Mouse (Mus musculus) spleen, adult 2 months (tissue): ENCODE data around the gene Mlxipl.

Experiments used
- CTCF ChIP-seq: fragments of 200-500 bp; IDR thresholded peaks from 2 replicates; pipeline ENCODE4 v1.5.1; 2011; ENCODE audit warnings: mild to moderate bottlenecking, inconsistent platforms; ENCODE audit not compliant: insufficient read depth, insufficient read length, insufficient replicate concordance; ENCODE audit errors: extremely low read depth
- POLR2A ChIP-seq: fragments of 200-500 bp; IDR thresholded peaks from 2 replicates; pipeline ENCODE4 v1.6.1; 2011; ENCODE audit warnings: low read depth, low read length, inconsistent platforms

DNA sequence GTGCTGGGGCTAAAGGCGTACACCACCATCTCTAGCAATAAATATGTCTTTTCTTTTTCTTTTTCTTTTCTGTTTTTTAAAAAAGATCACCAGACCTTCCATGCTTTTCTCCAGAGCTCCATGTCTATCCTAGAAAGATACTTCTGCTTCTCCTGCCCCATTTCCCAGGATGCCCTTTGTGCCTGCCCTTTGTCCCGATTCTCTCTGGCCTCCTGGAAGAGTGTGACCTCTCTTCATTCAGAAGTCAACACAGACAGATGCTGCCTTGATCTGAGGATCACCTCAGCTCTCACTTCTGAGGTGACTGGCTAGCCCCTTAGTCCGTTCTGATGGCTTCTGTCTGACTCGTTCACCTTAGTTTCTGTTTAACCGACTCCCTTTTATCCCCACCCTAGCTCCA, 9.2 kb upstream of the Mlxipl start:
- TF ChIP-seq CTCF (no peak), POLR2A (no peak)
